In genomic region chr5:139825947-139826346, GRCm38 (mm10) we compare ENCODE assay signal across 9 mouse cellular contexts. TPM values are rescaled to one million over a fixed set of nuclear protein-coding genes. Genes with fewer than 3 reads are reported as not detected.
DNase-seq lines count a peak whose midpoint lies in the region; ATAC-seq and TF ChIP-seq lines count a peak whose summit lies in the region.
"Had no signal": no experiment of that assay in that cellular context is flagged by ENCODE, and none has a peak within 500 bp of the region (broad histone marks: within the 10 kb centered on the region; RNA-seq: fewer than 3 reads in every experiment).

No protein-coding gene starts in this region.

- H3K27me3 ChIP-seq in kidney, adult 2 months (replicated peaks; ENCODE audit: control insufficient read depth, insufficient read depth, low read length), result no peaks in the 10 kb centered on the region
- H3K27me3 ChIP-seq in hindbrain, embryonic 12.5 days, result no peaks in the 10 kb centered on the region
- no peaks in the 10 kb centered on the region for H3K27me3 ChIP-seq in midbrain, embryonic 12.5 days

- 34% methylated on average over 11 of the region's 11 CpGs for WGBS in kidney, adult 2 months
- WGBS in bone marrow, adult 2 months, result 44% methylated on average over 11 of the region's 11 CpGs
- 50% methylated on average over 11 of the region's 11 CpGs for WGBS in hindbrain, embryonic 12.5 days
- 50% methylated on average over 11 of the region's 11 CpGs for WGBS in midbrain, embryonic 12.5 days

- ATAC-seq in hindbrain, embryonic 12.5 days (ENCODE audit: low FRiP score), result no peak
- no peak for ATAC-seq in midbrain, embryonic 12.5 days (ENCODE audit: low FRiP score, low read depth)

- no peak for TF ChIP-seq CTCF in kidney, adult 2 months (conservative IDR thresholded peaks at IDR 0.05; ENCODE audit: insufficient read depth, insufficient read length, low read depth, low read length)
- no peak for TF ChIP-seq CTCF in bone marrow, adult 2 months (IDR thresholded peaks at IDR 0.05; ENCODE audit: control insufficient read depth, insufficient read depth, low read length)

- no peak for TF ChIP-seq POLR2A in kidney, adult 2 months (IDR thresholded peaks at IDR 0.05; ENCODE audit: low read depth, low read length)
- TF ChIP-seq POLR2A in bone marrow, adult 2 months (IDR thresholded peaks at IDR 0.05; ENCODE audit: borderline replicate concordance, control insufficient read depth, low read depth, low read length), result no peak

- no peak for DNase-seq in kidney, adult 2 months
- DNase-seq in kidney, postnatal 4 days, result no peak
- no peak for DNase-seq in left cerebral cortex, postnatal 10 days (ENCODE audit: extremely low spot score in 1 of 2, low spot score in 2 of 2)
- DNase-seq in right cerebral cortex, postnatal 14 days, result no peak
- DNase-seq in adrenal gland, postnatal 36 days, result no peak

- H3K4me1 ChIP-seq in kidney, adult 2 months (ENCODE audit: control insufficient read depth, insufficient read depth, low read length), result peaks cover 7% of the 10 kb centered on the region
- H3K4me1 ChIP-seq in bone marrow, adult 2 months (ENCODE audit: control insufficient read depth, insufficient read depth, low read length), result peaks cover 2% of the 10 kb centered on the region; the same call in 1 of the 2 replicates
- H3K4me1 ChIP-seq in hindbrain, embryonic 12.5 days, result peaks cover 16% of the 10 kb centered on the region
- H3K4me1 ChIP-seq in midbrain, embryonic 12.5 days, result peaks cover 12% of the 10 kb centered on the region

- intact Hi-C loops in left cerebral cortex, postnatal 10 days (cut with DNase I), result no loop called here

- H3K9me3 ChIP-seq in hindbrain, embryonic 12.5 days (replicated peaks), result no peaks in the 10 kb centered on the region
- H3K9me3 ChIP-seq in midbrain, embryonic 12.5 days, result no peaks in the 10 kb centered on the region

- peak overlapping the region; percentile 81 for H3K9ac ChIP-seq in hindbrain, embryonic 12.5 days
- H3K9ac ChIP-seq in midbrain, embryonic 12.5 days (replicated peaks), result peak overlapping the region; percentile 80

- peak overlapping the region; percentile 95 for H3K4me3 ChIP-seq in kidney, adult 2 months (ENCODE audit: insufficient read depth, low read depth, low read length)
- H3K4me3 ChIP-seq in bone marrow, adult 2 months (replicated peaks; ENCODE audit: control insufficient read depth, low read depth, low read length), result peak overlapping the region; percentile 98
- H3K4me3 ChIP-seq in hindbrain, embryonic 12.5 days, result peak overlapping the region; percentile 86
- H3K4me3 ChIP-seq in midbrain, embryonic 12.5 days, result peak overlapping the region; percentile 86

- H3K27ac ChIP-seq in kidney, adult 2 months (ENCODE audit: insufficient read depth, low read depth, low read length), result no peak overlapping the region
- no peak overlapping the region for H3K27ac ChIP-seq in bone marrow, adult 2 months (ENCODE audit: control insufficient read depth, insufficient read depth, low read depth, low read length, poor library complexity)
- H3K27ac ChIP-seq in hindbrain, embryonic 12.5 days, result no peak overlapping the region
- peak overlapping the region; percentile 63 for H3K27ac ChIP-seq in midbrain, embryonic 12.5 days (replicated peaks)

- H3K36me3 ChIP-seq in kidney, adult 2 months (ENCODE audit: control insufficient read depth, insufficient read depth, low read length), result peaks cover 1% of the 10 kb centered on the region; the same call in 1 of the 2 replicates
- peaks cover 33% of the 10 kb centered on the region for H3K36me3 ChIP-seq in hindbrain, embryonic 12.5 days
- peaks cover 29% of the 10 kb centered on the region for H3K36me3 ChIP-seq in midbrain, embryonic 12.5 days

- H3K4me2 ChIP-seq in hindbrain, embryonic 12.5 days (replicated peaks), result peak overlapping the region; percentile 93
- H3K4me2 ChIP-seq in midbrain, embryonic 12.5 days (replicated peaks), result peak overlapping the region; percentile 94

RNA-seq across cellular contexts. Expression of gene Gm26938, which starts 0.3 kb away (rescaled TPM):
- not detected in 2 replicates for polyA plus RNA-seq in kidney, adult 2 months (2012; rRNA removed)
- polyA plus RNA-seq in bone marrow, adult 2 months (2011; ENCODE audit: insufficient read depth, insufficient read length, low replicate concordance, missing spikeins), result not detected in 2 replicates
- not detected in 2 replicates for polyA plus RNA-seq in hindbrain, embryonic 12.5 days (2016; fragmentation: Nextera tagmentation; extraction: Ambion mirVana)
- polyA plus RNA-seq in midbrain, embryonic 12.5 days (2016; fragmentation: Nextera tagmentation; extraction: Ambion mirVana), result not detected in 2 replicates
- not detected for total RNA-seq in left cerebral cortex, postnatal 10 days (2021)
- not detected for total RNA-seq in adrenal gland, postnatal 36 days (2021)
- total RNA-seq: hematopoietic stem cell, adult 5-6 weeks had no signal

RNA-seq across cellular contexts. Expression of gene Psmg3, which starts 0.7 kb away (rescaled TPM):
- 24.4 and 29.2 TPM in 2 replicates for polyA plus RNA-seq in kidney, adult 2 months (2012; rRNA removed)
- 35.8 and 48.1 TPM in 2 replicates for polyA plus RNA-seq in bone marrow, adult 2 months (2011; ENCODE audit: insufficient read depth, insufficient read length, low replicate concordance, missing spikeins)
- 55.8 and 66.6 TPM in 2 replicates for polyA plus RNA-seq in hindbrain, embryonic 12.5 days (2016; fragmentation: Nextera tagmentation; extraction: Ambion mirVana)
- polyA plus RNA-seq in midbrain, embryonic 12.5 days (2016; fragmentation: Nextera tagmentation; extraction: Ambion mirVana), result 70.5 and 70.8 TPM in 2 replicates
- total RNA-seq in left cerebral cortex, postnatal 10 days (2021), result 10 to 100 TPM; 18.3 to 18.4 TPM
- 10 to 100 TPM; 21.6 to 22.7 TPM for total RNA-seq in adrenal gland, postnatal 36 days (2021)

RNA-seq across cellular contexts. Expression of gene Tmem184a, which starts 6.2 kb away (rescaled TPM):
- polyA plus RNA-seq in kidney, adult 2 months (2012; rRNA removed), result 69.7 and 90.2 TPM in 2 replicates
- not detected in 2 replicates for polyA plus RNA-seq in bone marrow, adult 2 months (2011; ENCODE audit: insufficient read depth, insufficient read length, low replicate concordance, missing spikeins)
- polyA plus RNA-seq in hindbrain, embryonic 12.5 days (2016; fragmentation: Nextera tagmentation; extraction: Ambion mirVana), result 0.43 and 1.4 TPM in 2 replicates
- 0.25 and 0.75 TPM in 2 replicates for polyA plus RNA-seq in midbrain, embryonic 12.5 days (2016; fragmentation: Nextera tagmentation; extraction: Ambion mirVana)
- total RNA-seq in left cerebral cortex, postnatal 10 days (2021), result under 1 TPM in 1 of 2 experiments, not detected in 1; 0.43 TPM
- total RNA-seq in adrenal gland, postnatal 36 days (2021), result under 1 TPM; 0.20 to 0.23 TPM

RNA-seq across cellular contexts. Expression of gene Mafk, which starts 34.6 kb away (rescaled TPM):
- 20.5 and 22.2 TPM in 2 replicates for polyA plus RNA-seq in kidney, adult 2 months (2012; rRNA removed)
- 37.3 and 53.2 TPM in 2 replicates for polyA plus RNA-seq in bone marrow, adult 2 months (2011; ENCODE audit: insufficient read depth, insufficient read length, low replicate concordance, missing spikeins)
- polyA plus RNA-seq in hindbrain, embryonic 12.5 days (2016; fragmentation: Nextera tagmentation; extraction: Ambion mirVana), result 11.4 and 12.0 TPM in 2 replicates
- 11.4 and 11.6 TPM in 2 replicates for polyA plus RNA-seq in midbrain, embryonic 12.5 days (2016; fragmentation: Nextera tagmentation; extraction: Ambion mirVana)
- 1 to 10 TPM; 7.0 to 7.8 TPM for total RNA-seq in left cerebral cortex, postnatal 10 days (2021)
- total RNA-seq in adrenal gland, postnatal 36 days (2021), result 10 to 100 TPM; 31.2 to 45.8 TPM

RNA-seq across cellular contexts. Expression of gene Ints1, which starts 50.5 kb away (rescaled TPM):
- polyA plus RNA-seq in kidney, adult 2 months (2012; rRNA removed), result 40.1 and 42.2 TPM in 2 replicates
- 63.3 and 108 TPM in 2 replicates for polyA plus RNA-seq in bone marrow, adult 2 months (2011; ENCODE audit: insufficient read depth, insufficient read length, low replicate concordance, missing spikeins)
- 32.8 and 37.7 TPM in 2 replicates for polyA plus RNA-seq in hindbrain, embryonic 12.5 days (2016; fragmentation: Nextera tagmentation; extraction: Ambion mirVana)
- polyA plus RNA-seq in midbrain, embryonic 12.5 days (2016; fragmentation: Nextera tagmentation; extraction: Ambion mirVana), result 36.3 and 39.8 TPM in 2 replicates
- total RNA-seq in left cerebral cortex, postnatal 10 days (2021), result 100 to 1,000 TPM in 1 of 2 experiments, 10 to 100 TPM in 1; 93.4 to 106 TPM
- 10 to 100 TPM; 51.3 to 54.3 TPM for total RNA-seq in adrenal gland, postnatal 36 days (2021)

Comparison
In these comparisons a context has a peak if more than half of its experiments do, and no peak if none do; other contexts are left out.
1. RNA of gene Tmem184a, which starts 6.2 kb away (polyA plus RNA-seq): 69.7 to 90.2 TPM in kidney, adult 2 months; 0.43 to 1.4 TPM in hindbrain, embryonic 12.5 days, 0.25 to 0.75 TPM in midbrain, embryonic 12.5 days and not detected in bone marrow, adult 2 months; every median in the first group is over 10 times any median in the second.
2. Peak in every context shown above with its lines, with median percentiles within 50 percentile points of each other: H3K4me3 ChIP-seq.